Mouse (Mus musculus) kidney, adult 2 months (tissue): Measurements from ENCODE around the gene Fancd2. TPM values are rescaled to one million over a fixed set of nuclear protein-coding genes. Genes with fewer than 3 reads are reported as not detected.
A peak's percentile ranks its signal among the peaks of the same experiment; 100 is the strongest.

Experiments
- DNase-seq: peaks from one replicate; pipeline ENCODE4 v3.0.0; 2021
- H3K27ac ChIP-seq: fragments of 200-500 bp; 2 replicates; pipeline ENCODE4 v1.5.1; 2012; ENCODE audit warnings: low read depth, low read length, control low read depth, inconsistent platforms; ENCODE audit not compliant: insufficient read depth
- H3K27me3 ChIP-seq: fragments of 200-500 bp; replicated peaks from 2 replicates; pipeline ENCODE4 v1.6.1; 2012; ENCODE audit warnings: mild to moderate bottlenecking, moderate library complexity, low read length, inconsistent platforms; ENCODE audit not compliant: control insufficient read depth, insufficient read depth
- H3K36me3 ChIP-seq: fragments of 200-500 bp; 2 replicates; pipeline ENCODE4 v1.6.1; 2012; ENCODE audit warnings: mild to moderate bottlenecking, moderate library complexity, low read length, inconsistent platforms; ENCODE audit not compliant: control insufficient read depth, insufficient read depth
- H3K4me1 ChIP-seq: fragments of 200-500 bp; 2 replicates; pipeline ENCODE4 v1.6.1; 2011; ENCODE audit warnings: low read length; ENCODE audit not compliant: control insufficient read depth, insufficient read depth
- H3K4me3 ChIP-seq: fragments of 200-500 bp; 2 replicates; pipeline ENCODE4 v1.5.1; 2011; ENCODE audit warnings: mild to moderate bottlenecking, low read depth, low read length, control low read depth; ENCODE audit not compliant: insufficient read depth
- CTCF ChIP-seq: fragments of 200-500 bp; conservative IDR thresholded peaks from 2 replicates; pipeline ENCODE4 v1.5.1; 2011; ENCODE audit warnings: low read depth, mild to moderate bottlenecking, control low read depth, low read length, moderate library complexity, mixed read lengths; ENCODE audit not compliant: insufficient read depth, insufficient read length
- POLR2A ChIP-seq: fragments of 200-500 bp; IDR thresholded peaks from one replicate; pipeline ENCODE4 v1.6.1; 2011; ENCODE audit warnings: low read depth, low read length, control low read depth
- WGBS: fragments of 180-500 bp; shearing (Covaris S2); methylation state at CpG from one replicate; pipeline ENCODE4 v1.1.7; 2018; 5-methylcytosine and 5-hydroxymethylcytosine counted together
- polyA plus RNA-seq: library from polyadenylated mRNA; depleted of rRNA; stranded (reverse); fragments of >200 nt; gene quantifications from 2 replicates; pipeline ENCODE4 v1.2.3, GENCODE M21; 2012

Fancd2 gene
- polyA plus RNA-seq, 1 experiment, result 0.44 TPM

DNA sequence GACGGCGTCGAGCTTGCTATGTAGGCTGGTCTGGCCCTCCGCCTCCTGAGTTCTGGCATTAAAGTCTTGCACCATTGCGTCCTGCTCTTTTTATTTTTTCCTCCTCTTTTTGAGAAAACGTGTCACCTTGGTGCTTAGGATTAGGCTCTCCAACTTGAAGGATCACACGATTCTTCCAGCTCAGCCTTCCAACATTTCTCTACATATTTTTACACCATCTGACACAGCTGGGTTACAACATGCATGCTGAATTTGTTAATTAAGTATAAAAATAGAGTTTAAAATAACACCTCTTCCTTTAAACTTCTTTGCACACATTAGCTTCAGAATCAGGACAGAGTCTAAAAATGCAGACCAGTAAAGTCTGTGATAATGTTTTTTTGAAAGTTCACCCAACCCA, 77.8 kb downstream of the Fancd2 start:
- no peaks in the 10 kb centered on the region; the same call in none of the 2 replicates for H3K36me3 ChIP-seq
- no peak overlapping the region for H3K4me3 ChIP-seq
- peaks cover 6% of the 10 kb centered on the region; the same call in 1 of the 2 replicates for H3K4me1 ChIP-seq
- no peak overlapping the region for H3K27ac ChIP-seq
- H3K27me3 ChIP-seq, result no peaks in the 10 kb centered on the region
- TF ChIP-seq CTCF (no peak), POLR2A (no peak)
- 78% methylated on average over 7 of the region's 7 CpGs for whole genome bisulfite sequencing
- no peak for DNase-seq

DNA sequence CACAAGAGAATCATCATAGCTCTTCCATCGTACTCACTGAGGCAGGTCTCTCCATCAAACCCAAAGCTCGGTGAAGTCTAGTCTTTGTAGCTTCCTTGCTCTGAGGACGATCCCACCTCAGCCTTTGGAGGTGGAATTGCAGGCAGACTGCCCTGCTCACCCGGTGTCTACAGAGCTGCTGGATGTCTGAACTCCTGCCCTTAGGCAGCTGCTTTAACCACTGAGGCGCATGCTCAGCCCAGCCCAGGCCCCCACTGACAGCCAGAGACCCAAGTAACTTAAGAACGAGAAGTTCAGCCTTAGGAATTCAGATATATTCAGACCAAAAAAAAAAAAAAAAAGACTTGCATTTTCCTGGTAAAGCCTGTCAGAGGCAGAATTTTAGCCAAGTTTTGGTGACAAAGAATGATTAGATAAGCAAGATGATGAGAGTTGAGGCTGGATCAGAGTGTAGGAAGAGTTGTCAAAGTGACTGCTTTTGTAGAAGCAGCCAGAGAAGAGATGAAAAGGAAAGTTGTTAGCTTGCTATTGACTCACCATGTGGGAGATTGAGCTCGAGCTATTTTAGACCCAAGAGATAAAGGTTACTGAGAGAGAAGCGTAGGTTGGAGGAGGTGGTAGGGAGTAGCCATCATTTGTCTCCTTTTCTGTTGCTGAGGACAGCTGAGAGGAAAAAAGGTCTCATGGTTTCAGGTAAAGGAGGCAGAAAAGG, 80.9 kb downstream of the Fancd2 start:
- H3K36me3 ChIP-seq, result no peaks in the 10 kb centered on the region; the same call in none of the 2 replicates
- DNase-seq, result peak; percentile 40
- H3K27ac ChIP-seq, result no peak overlapping the region
- no peak for TF ChIP-seq POLR2A
- TF ChIP-seq CTCF, result no peak
- 64% methylated on average over 8 of the region's 8 CpGs for WGBS
- no peaks in the 10 kb centered on the region for H3K27me3 ChIP-seq
- peaks cover 3% of the 10 kb centered on the region; the same call in 1 of the 2 replicates for H3K4me1 ChIP-seq
- no peak overlapping the region for H3K4me3 ChIP-seq

DNA sequence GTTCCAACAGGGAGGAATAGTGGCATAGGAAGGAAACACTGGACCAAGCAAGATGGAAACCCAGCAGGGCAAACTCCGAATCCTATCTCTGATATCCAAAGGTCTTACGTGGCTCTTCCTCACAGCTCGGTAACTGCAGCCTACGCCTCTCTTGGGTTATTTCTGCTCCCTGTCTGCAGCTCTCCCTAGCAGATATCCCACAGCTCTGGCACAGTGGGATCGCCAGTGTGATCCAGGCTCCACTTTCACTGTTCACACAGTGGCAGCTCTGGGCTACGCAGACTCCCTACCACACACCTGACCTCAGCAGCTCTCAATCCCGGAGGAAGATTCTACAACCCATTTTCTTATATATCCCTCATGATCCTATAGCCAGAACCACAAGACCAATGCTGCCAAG, 82.7 kb downstream of the Fancd2 start:
- H3K27ac ChIP-seq, result no peak overlapping the region
- H3K4me3 ChIP-seq, result no peak overlapping the region
- H3K27me3 ChIP-seq, result no peaks in the 10 kb centered on the region
- no peak for TF ChIP-seq POLR2A
- no peak for TF ChIP-seq CTCF
- DNase-seq, result no peak
- over 99% methylated on average over 7 of the region's 7 CpGs for WGBS
- H3K36me3 ChIP-seq, result no peaks in the 10 kb centered on the region; the same call in none of the 2 replicates
- H3K4me1 ChIP-seq, result no peaks in the 10 kb centered on the region; the same call in 1 of the 2 replicates

DNA sequence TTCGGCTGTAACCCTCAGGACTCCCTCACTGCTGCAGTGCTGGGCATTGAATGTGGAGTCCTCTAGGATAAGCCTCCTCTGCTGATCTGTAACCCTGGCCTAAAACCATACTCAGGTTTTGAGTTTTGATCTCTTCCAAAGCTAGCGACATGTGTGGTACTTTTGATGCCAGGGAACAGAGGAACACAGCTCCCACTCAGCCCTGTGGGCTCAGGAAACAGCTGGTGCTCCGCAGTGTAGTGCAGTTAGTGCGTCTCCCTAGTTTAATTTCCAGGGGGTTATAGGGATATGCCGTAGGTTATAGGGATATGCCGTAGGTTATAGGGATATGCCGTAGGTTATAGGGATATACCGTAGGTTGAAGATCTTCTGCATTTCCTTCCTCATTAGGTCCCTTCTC, 83.5 kb downstream of the Fancd2 start:
- no peak overlapping the region for H3K4me3 ChIP-seq
- H3K36me3 ChIP-seq, result no peaks in the 10 kb centered on the region; the same call in none of the 2 replicates
- no peaks in the 10 kb centered on the region; the same call in 1 of the 2 replicates for H3K4me1 ChIP-seq
- H3K27ac ChIP-seq, result no peak overlapping the region
- TF ChIP-seq POLR2A (no peak), CTCF (no peak)
- DNase-seq, result no peak
- no peaks in the 10 kb centered on the region for H3K27me3 ChIP-seq
- 96% methylated on average over 8 of the region's 8 CpGs for WGBS

DNA sequence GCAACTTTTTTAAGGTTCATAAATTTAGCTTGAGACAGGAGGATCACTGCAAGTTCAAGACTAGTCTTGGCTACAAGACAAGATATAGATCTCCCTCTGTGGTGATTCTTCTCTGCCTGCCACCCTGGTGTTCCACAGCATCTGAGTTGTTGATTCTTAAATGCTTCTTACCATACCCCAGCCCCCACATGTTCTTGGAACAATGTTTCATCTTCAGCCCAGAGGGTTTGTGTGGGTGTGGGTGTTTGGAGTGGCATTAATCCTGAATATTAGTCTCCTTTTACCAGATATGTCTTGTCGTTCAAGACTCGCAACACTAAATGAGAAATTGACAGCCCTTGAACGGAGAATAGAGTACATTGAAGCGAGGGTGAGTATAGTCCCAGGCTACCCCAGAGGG, 84.0 kb downstream of the Fancd2 start:
- no peaks in the 10 kb centered on the region for H3K27me3 ChIP-seq
- DNase-seq, result no peak
- H3K27ac ChIP-seq, result no peak overlapping the region
- WGBS, result 97% methylated on average over 4 of the region's 4 CpGs
- H3K4me1 ChIP-seq, result no peaks in the 10 kb centered on the region; the same call in 1 of the 2 replicates
- H3K4me3 ChIP-seq, result no peak overlapping the region
- H3K36me3 ChIP-seq, result no peaks in the 10 kb centered on the region; the same call in none of the 2 replicates
- TF ChIP-seq POLR2A (no peak), CTCF (no peak)

DNA sequence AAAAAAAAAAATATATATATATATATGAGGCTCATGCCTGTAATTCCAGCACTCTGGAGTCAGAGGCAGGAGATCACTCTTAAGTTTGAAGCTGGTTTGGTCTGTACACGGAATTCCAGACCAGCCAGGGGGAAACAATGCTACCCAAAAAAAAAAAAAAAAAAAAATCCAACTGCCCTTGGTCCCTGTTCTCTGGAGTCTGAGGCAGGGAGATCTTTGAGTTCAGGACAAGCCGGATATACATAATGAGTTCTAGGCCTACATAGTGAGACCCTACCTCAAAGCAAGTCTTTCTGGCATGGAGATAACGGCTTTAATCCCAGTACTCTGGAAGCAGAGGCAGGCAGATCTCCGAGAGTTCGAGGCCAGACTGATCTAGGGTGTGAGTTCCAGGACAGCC, 91.9 kb downstream of the Fancd2 start:
- Histone ChIP-seq H3K4me1 (peaks cover 3% of the 10 kb centered on the region; the same call in 1 of the 2 replicates), H3K27me3 (no peaks in the 10 kb centered on the region), H3K27ac (peak overlapping the region; percentile 77; the same call in 1 of the 2 replicates), H3K36me3 (no peaks in the 10 kb centered on the region), H3K4me3 (peak overlapping the region; percentile 83)
- no peak for TF ChIP-seq POLR2A
- no peak for TF ChIP-seq CTCF
- no peak for DNase-seq
- WGBS, result 48% methylated on average over 5 of the region's 5 CpGs

DNA sequence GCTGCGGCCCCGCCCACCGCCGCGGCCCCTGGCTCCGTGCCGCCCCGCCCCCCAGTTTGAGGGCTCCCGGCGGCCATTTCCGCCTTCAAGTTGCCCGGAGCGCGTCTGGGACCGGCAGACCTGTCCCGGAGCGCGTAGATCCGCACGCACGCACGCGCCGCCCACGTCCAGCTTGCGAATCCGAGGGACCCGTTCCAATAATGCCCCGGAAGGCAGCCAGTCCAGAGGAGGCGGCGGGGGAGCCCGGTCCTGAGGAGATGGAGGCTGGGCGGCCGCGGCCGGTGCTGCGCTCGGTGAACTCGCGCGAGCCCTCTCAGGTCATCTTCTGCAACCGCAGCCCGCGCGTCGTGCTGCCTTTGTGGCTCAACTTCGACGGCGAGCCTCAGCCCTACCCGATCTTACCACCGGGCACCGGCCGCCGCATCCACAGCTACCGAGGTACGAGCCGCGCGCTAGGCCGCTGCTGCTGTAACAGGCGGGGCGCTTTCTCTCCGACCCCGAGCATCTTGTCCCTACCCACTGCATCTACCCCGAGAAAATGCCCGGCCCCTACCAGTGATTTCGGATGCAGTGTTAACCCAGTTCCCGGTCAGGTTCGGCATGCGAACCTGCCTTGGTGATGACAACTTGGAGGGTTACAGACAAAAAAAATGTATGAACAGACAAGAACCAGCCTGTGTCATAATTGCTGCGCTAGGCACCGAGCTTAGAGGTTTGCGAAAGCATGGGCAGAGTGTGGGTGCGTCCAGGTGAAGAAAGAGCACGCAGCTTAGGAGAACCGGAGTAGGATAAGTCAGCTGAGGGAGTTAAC, 92.7 kb downstream of the Fancd2 start, which contains the start of gene Vhl:
TSS of gene Vhl (plus strand) at position 19 of the 811 bp plus-strand sequence.
- TF ChIP-seq CTCF (no peak), POLR2A (peak; percentile 42)
- peak; percentile 95 for DNase-seq
- Histone ChIP-seq H3K4me1 (peaks cover 3% of the 10 kb centered on the region; the same call in 1 of the 2 replicates), H3K36me3 (no peaks in the 10 kb centered on the region), H3K27ac (peak within 1 kb of the TSS; percentile 81), H3K4me3 (peak within 1 kb of the TSS; percentile 83), H3K27me3 (no peaks in the 10 kb centered on the region)
- WGBS, result under 1% methylated on average over 76 of the region's 76 CpGs
